Mouse (Mus musculus): Measurements from ENCODE around the gene Trappc1.

Trappc1 gene

GRCm38 (mm10) chr11:69369990-69370816, 46.4 kb downstream of the Trappc1 start:
- DNase-seq (ENCODE audit: low spot score), result no peak

GRCm38 (mm10) chr11:69370817-69371215, 47.0 kb downstream of the Trappc1 start:
- DNase-seq (ENCODE audit: low spot score), result no peak

GRCm38 (mm10) chr11:69371601-69372000, 47.8 kb downstream of the Trappc1 start:
- DNase-seq (ENCODE audit: low spot score), result no peak

GRCm38 (mm10) chr11:69372056-69372779, 48.4 kb downstream of the Trappc1 start:
- DNase-seq (ENCODE audit: low spot score), result no peak

GRCm38 (mm10) chr11:69372780-69373170, 49.0 kb downstream of the Trappc1 start:
- DNase-seq (ENCODE audit: low spot score), result peak; percentile 47

- no peak for DNase-seq (ENCODE audit: low spot score)
Observed at GRCm38 (mm10) chr11:69373223-69373965, 49.6 kb downstream of the Trappc1 start.

All from retina, embryonic 14.5 days (tissue).